Mouse (Mus musculus) kidney, postnatal 25 days (tissue): ENCODE measurements around the gene Tmem50b.

Experiments
- DNase-seq, 2 experiments: peaks; one replicate each; pipeline ENCODE4 v3.0.0; 2021; ENCODE audit warnings: mixed read lengths in 2 of 2

The Tmem50b gene

DNA sequence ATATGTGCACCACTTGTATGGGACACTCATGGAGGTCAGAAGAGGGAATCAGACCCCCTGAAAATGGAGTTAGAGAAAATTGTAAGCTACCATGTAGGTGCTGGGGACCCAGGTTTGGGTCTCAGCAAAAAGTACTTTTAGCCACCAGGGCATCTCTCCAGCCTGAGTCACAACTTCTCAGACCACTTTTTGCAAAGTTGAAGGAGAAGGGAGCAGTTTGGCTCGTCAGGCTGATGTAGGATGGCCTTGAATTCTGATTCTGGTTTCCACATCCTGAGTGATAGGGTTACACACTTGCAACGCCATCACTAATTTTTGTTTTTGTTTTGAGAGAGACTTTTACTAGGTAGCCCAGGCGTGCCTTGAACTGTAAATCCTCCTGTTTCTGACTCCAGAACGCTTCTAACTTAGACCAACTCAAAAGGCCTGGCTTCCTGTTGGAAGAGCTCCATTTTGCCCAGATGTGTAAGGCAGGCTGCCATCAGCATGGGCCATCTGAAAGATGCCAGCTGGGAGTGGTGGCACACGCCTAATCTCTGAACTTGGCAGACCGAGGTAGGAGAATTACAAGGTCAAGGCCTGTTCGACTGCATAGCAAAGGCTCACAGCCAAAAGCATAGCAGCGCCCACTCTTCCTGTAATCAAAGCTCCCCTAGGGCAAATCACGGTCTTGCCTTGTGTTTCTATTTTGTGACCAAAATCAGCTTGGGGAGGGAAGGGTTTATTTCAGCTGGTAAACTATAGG, 12.1 kb upstream of the Tmem50b start:
- peak; percentile 55 to 64 for DNase-seq

DNA sequence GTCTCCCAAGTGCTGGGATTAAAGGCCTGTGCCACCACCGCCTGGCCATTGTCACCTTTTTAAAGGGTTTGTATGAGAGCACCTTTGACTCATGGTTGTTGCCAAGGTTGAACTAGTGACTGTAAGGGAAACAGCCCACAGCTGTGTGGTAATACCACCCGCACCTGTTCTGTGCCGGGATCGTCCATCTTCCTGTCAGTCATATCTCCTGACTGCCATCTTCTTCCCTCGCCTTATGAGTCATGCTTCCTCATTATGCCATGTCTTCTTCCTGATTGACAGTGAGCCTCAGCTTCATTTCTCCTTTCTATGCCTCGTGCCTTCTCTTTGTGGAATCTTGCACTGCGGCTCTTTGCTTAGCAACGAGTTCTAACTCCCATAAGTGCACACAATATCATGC, 9.4 kb upstream of the Tmem50b start:
- no peak for DNase-seq

DNA sequence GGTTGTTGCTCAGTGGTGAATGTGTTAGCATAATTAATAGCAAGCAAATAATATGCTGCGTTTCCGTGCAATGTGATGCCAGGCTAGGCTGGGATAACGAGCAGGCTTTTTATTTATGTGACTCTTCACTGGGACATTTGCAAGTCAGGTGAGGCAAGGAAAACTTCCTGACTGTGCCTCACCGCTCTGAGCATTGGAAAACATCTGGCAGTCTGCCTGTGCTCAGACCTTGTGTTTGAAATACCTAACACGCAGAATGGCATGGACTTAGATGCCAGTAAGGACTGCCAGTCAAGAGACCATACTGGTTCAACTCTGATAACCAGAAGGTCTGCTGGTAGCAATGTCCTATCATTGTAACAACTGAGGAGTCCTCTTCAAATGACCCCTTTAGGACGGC, 7.6 kb upstream of the Tmem50b start:
- peak; percentile 74 to 75 for DNase-seq

DNA sequence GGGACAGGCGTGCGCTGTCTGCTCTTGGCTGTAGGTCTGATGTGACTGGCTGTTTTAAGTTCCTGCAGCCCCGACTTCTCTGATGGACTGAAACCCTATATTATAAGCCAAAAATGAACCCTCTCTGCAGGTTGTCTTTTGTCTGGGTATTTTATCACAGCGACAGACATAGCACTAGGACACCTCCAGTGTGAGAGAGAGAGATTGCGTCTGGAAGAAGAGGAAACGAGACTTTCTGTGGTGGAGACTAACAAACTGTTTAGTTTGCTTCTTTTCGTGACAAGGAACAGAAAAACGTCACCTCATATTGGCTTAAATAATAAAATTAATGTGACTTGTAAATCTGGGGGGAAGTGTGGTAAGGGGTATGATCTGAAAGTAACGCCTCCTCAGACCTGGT, 4.1 kb upstream of the Tmem50b start:
- no peak for DNase-seq

DNA sequence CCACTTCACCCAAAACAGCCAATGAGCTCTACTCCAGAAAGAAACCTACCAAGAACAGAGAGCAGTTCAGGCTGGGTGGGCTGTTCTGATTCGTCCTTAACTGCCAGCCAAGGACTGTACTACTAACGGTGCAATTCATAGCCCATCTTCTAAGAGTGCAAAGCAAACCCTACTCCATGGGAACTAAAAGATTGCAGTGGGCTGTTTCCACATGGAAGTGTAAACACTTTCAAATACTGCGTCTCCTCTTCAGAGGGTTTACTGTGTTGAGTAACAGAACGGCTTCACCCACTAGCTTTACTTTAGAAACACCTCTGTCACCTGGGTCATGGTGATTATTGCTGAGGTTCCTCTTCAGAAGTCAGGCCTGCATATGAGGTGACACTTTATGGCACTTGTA, 3.5 kb upstream of the Tmem50b start:
- no peak for DNase-seq

DNA sequence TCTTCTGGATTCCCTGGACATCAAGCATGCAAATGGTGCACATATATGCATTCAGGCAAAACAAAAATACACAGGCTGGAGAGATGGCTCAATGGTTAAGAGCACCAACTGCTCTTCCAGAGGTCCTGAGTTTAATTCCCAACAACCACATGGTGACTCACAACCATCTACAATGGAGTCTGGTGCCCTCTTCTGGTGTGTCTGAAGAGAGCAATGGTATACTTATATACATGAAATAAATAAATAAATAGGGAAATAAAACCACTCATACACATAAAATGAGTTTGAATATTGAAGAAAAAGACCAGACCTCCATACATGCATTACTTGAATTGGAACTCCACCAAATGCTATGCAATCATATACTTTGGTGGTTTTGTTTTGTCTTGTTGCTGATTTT, 1.6 kb upstream of the Tmem50b start:
- no peak for DNase-seq

DNA sequence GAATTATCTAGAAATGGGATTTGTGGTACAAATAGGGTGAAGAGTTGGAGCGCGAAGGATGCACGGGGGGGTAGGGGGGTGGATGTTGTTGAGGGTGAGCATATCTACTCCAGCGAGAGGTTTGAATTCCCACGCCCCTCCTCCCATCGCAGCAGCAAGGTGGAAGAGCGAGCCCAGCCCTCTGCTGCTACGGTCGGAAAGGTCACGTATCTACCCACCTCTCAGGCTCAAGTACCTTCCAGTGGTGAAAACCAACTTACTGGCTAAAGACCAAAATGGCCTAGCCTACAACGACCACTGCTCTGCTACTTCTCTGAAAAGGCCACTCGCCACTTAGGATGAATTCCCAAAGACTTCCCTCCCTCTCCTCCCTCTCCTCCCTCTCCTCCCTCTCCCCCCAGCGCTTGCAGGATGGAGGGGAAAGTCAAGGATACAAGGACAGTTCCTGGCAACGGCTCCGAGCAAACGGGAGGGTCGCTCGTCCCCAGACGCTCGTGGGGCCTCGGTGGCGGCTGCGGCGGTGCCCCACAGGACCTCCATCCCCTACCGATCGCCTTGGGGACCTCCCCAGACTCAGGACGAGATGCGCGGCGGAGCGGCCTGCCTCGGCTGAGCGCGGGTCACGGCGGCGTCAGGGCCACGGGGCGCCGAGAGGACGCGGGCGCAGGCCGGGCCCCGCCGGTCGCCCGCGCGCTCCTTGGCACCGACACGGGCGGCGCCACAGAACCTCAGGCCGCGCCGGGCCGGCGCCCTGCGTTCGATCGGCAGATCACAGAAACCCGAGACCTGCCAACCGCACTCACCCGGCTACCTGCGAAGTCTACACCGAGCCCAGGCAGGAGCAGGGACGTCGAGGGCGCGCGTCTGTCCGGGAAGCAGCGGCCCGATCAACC, 575 bp downstream of the Tmem50b start:
- no peak for DNase-seq

DNA sequence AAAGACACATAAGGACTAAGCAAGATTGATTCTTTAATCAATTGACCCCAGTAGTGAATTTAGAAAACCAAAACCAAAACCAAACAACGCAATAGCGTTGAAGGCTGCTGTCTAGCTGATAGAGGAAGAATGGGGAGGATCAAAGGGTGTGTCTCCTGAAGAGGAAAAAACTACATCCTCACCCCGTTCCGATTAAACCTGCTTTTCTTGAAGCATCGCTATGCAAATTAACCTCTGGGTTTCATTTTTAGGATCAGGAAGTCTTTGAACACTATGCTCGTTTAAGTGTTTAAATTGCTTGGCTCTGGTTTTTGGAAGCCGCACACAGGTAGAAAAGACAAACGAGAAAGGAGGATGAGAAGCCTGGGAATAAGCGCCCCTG, 1.2 kb downstream of the Tmem50b start:
- no peak for DNase-seq

DNA sequence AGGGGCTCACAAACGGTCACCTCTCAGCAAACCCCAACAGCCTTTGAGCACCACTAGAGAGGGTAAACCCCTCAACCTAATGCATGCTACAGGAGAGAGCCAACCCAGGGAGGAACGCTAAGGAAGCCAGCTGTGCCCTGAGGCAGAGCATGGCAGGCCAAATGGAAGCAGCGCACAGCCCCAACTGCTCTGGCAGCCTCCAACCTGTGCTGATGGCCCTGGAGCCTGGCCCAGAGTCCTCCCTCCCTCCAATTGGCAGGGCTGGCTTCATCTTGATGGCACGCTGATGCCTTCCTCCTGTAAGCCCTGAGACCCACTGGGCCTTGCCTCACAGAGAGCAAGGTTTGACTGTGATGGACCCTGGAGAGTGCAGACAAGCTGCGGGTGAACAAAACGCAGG, 2.5 kb downstream of the Tmem50b start:
- peak; percentile 47 to 80 for DNase-seq

DNA sequence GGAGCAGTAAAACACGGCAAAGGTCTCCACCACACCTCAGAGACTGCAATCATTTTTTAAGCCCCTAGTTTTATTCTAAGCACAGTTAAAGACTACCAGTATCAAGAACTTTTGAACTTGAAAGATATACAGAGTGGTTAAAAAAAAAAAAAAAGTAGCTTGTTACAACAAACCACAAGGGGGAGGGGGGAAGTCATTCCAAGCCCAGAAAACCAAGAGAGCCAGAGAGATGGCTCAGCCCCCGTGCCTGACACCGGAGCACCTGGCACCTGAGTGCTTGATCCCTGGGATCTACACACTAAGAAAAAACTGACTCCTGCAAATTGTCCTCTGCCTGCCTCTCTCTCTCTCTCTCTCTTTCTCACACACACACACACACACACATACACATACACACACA, 4.3 kb downstream of the Tmem50b start:
- no peak for DNase-seq

DNA sequence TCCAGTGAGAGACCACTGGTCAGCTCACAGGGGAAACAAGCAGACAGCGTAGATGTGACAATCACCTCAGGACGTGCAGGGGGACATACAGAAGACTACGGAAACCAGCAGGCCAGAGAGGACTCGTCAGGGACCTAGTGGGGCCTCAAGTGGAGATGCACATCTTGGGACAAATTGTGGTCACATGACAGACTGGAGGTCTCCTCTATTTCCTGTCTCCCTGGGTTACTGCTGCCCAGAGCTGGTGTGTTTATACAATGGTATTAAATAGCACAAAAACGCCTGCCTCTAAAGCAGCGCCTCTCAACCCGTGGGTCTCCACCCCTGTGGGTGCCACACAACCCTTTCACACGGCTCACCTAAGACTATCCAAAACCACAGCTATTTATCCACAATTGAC, 5.4 kb downstream of the Tmem50b start:
- no peak for DNase-seq

DNA sequence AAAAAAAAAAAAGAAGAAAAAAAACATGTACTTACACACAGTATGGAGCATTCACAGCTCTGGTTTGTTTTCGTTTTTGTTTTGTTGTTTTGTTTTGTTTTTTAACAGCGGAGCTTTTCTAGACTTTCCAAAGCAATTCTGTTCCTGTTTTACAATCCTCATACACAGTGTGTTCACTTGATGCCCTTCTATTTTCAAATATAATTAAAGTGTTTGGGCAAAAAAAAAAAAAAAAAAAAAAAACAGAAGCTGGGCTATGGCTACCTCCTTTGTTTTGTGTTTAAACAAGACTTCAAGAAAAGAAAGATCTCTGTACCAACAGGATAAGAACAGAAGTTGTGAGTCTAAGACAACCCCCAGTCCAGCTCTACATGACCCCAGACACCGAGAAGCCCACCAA, 8.9 kb downstream of the Tmem50b start:
- no peak for DNase-seq

DNA sequence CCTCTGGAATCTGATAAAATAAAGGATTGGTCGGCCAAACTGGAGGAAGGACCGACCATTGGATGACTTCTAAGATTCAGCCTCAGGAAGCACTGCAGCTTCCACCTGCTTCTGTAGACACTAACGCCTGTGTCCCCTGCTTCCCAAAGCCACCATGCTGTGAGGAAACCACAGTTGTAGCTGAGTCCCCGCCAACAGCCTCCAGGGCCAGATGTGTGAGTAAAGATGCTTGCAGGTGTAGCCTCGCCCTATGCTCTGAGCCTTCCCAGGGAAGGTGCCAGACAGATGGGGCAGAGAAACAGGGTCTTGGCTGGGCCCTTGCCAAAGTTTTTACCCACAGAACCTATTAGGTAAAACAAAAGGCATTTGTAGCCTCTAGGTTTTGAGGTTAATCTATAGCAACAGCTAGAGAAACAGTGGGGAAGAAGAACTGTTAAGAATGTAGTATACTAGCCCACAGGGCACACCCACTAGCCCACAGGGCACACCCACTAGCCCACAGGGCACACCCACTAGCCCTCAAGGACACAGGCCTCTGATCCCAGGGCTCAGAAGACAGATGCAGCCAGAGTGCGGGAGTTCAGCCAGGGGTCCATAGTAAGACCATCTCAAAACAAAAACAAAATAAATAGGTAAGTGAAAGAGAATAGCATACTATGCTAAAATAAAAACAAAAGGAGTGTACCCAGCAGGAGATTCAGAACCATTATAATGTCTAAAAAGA, 9.7 kb downstream of the Tmem50b start:
- DNase-seq: no peak

DNA sequence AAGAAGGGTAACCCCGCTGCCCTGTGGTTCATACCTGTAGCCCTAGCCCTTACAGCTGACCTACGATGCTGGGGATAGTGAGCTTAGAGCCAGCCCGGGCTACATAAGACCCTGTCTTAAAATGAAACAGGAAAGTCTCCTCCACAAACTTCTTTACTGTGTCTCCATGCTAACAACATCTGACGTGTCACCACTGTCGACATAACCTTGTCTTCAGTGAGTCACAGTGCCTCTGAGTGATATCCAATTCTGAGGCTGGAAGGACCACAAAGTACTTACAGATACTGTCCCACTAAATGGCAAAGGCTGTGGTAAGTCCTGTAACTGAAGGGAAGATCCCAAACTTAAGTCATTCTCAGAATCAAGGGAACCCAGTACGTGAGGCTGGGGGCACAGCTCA, 11.4 kb downstream of the Tmem50b start:
- no peak for DNase-seq

DNA sequence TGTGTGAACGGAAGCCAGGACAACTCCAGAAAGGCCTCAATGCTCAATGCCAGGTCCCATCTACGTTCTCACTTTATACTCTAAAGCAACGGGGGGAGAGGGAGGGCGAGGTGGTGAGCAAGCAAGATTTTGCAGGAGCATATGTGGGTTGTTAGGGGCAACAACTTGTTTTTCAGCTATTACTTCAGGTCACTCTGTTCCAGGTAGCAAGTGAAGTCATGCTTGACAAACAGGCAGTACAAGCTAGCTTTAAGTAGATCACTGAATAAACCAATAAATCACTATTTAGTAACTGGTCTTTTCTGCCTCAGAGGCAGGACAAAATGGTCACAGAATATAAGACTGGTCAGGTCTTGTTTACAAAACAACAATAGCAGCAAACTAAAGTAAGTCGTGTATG, 12.0 kb downstream of the Tmem50b start:
- DNase-seq: no peak

DNA sequence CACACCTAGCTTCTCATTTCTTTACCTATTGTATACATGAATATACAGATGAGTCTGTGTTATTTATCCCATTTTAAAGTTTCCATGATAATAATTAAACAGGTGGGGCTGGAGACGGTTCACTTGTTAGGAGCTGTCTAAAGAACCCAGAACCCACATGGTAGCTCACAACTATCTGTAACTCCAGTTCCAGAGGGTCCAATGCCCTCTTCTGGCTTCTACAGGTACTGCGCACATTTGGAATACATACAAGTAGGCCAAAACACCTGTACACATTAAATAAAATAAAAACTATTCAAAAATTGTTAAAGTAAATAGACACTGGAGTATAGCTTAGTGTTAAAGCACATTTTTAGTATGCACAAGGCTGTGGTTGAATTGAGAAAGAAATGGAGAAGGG, 15.3 kb downstream of the Tmem50b start:
- DNase-seq: peak in 1 of 2 experiments; percentile 75

DNA sequence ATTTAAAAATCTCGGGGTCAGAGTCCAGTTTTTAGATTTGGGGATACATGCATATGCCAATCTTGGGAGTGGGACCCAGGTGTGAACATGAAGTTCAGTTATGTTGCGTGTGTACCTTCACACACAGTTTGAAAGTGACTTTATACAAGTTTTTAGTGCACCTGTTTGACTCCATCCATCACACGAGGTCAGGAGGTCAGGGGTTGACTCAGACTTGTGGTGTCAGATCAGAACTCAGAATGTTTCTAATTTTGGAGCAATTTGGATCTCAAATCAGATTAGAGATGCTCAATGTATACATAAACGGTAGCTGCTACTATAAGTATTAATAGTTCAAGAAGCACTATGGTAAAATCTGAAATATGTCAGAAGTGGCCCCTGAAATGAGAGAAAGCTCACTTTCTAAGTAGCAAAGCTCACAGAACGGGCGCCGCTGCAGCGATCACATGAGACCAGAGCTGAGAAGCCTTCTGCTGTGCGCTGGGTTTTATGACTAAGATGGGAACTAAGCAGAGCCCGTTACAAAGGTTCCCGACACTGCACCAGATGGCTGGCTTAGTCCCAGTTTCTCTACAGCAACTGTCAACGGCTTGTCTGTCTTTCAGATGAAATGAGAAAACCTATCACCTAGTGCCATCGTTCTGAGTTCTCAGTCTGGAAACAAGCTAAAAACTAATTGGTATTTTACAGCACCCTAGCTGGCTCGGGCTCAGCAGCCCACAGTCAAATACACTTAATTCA, 18.4 kb downstream of the Tmem50b start:
- peak in 1 of 2 experiments; percentile 9 for DNase-seq

DNA sequence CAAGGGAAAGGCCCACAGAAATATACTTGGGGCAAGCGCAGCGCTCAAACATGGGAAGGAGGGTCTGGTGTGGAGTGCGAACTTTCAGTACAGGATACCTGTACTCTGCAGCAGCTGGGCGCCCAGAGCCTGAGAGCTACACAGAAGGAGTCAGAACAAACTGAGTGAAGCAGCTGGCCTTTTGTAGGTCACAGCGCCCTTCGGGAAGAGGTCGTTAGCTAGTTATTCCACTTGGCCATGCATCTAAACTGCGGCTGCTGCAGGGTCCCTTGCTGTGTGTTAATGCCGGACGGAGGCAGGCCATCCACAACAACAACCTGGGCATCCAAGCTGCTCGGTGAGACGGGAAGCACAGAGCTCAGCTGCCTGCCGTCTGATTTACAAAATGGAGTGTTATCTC, 22.4 kb downstream of the Tmem50b start:
- peak in 1 of 2 experiments; percentile 39 for DNase-seq

DNA sequence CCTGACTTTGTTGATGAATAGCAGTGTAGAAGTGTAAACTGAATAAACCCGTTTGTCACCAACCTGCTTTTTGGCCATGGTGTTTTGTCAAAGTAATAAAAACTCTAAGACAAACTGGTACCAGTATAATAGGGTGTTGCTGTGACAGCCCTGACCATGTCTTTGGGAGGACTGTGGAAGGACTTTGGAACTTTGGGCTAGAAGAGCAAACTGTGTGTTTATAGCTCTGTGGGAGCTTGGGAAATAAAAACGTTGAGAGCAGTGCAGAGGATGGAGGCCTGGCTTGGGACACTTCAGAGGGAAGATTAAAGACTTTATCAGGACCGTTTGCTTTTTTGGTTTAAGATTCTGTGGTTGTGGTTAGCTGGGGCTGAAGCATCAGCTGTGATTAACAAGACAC, 26.5 kb downstream of the Tmem50b start:
- no peak for DNase-seq

DNA sequence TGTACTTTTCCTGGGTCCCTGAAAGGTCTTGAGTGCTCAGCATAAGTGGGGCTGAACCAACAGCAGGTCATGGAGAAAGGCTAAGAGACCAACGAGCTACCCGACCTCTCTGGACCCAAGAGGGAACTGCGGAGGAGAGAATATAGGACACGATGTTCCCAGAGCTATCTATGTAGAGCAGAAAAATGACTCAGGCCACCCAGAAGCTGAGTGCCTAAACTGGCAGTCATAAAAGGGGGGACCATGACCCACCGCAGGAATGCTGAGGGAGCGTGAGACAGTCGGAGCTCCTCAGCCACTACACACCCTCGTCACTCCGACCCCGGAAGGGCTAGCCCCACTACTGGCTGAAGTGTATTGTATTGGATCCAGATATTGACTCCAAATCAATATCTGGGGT, 28.6 kb downstream of the Tmem50b start:
- DNase-seq: peak in 1 of 2 experiments; percentile 58

DNA sequence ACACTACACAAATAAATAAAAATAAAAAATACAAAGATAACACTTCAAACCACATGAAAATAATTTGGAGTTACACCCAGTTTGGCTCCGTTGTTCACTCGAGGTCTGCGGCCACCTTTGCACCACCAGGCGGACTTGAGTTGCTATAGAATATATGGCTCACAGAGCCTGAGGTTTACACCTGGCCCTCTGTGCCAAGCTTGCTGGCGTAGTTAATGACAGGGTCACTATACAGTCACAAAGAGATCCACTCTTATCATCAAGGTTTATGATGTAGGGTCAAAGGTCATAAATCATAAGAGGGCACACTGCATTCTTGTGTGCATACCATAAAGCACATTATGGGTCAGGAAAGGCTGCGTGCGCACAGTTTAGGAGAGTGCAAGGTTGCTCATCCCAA, 31.6 kb downstream of the Tmem50b start:
- no peak for DNase-seq

DNA sequence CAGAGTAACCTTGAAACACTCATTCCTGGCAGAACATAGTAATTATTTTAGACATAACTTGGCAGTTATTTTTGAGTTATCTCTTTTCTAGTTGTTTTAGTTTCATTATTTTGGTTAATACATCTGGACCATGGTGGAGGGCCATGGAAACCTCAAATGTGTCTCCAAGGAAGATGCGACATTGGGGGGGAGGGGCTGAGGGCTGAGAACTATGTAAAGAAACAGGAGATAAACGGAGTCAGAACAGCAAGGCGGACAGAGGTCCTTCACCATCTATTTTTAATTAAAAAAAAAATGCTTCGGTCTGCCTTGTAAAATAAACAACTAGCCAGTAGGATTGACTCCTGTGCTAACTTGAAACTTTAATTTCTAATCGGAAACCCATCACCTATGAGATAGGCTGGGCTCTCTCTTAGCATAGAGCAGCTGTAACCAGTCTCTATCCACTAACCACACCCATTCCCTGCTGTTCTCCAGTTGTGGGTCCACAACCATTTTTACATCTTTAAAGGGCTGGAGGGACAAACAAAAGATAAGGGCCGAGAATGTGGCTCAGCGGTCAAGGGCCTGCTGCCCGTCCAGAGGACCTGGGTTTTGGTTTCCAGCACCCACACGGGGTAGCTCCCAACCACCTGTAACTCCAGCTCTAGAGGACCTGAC, 32.2 kb downstream of the Tmem50b start:
- no peak for DNase-seq
